Mouse (Mus musculus) ES-E14 (cell line): Measurements from ENCODE around the gene Slc4a3.

Source experiments
- CHD2 ChIP-seq: IDR thresholded peaks from 2 replicates; pipeline ENCODE4 v1.6.1; 2014; ENCODE audit warnings: mild to moderate bottlenecking, low read depth, low read length, inconsistent platforms
- HCFC1 ChIP-seq: IDR thresholded peaks from 2 replicates; pipeline ENCODE4 v1.6.1; 2012; ENCODE audit warnings: low read length, inconsistent platforms, borderline replicate concordance; ENCODE audit not compliant: insufficient read depth
- MAFK ChIP-seq: IDR thresholded peaks from 2 replicates; pipeline ENCODE4 v1.6.1; 2014; ENCODE audit warnings: mild to moderate bottlenecking, low read depth, low read length, inconsistent platforms; ENCODE audit not compliant: insufficient read depth
- ZC3H11A ChIP-seq: IDR thresholded peaks from 2 replicates; pipeline ENCODE4 v1.6.1; 2012; ENCODE audit warnings: low read depth, mild to moderate bottlenecking, inconsistent platforms, low read length, borderline replicate concordance
- ZNF384 ChIP-seq: IDR thresholded peaks from 2 replicates; pipeline ENCODE4 v1.6.1; 2012; ENCODE audit warnings: low read depth, low read length, inconsistent platforms

DNA sequence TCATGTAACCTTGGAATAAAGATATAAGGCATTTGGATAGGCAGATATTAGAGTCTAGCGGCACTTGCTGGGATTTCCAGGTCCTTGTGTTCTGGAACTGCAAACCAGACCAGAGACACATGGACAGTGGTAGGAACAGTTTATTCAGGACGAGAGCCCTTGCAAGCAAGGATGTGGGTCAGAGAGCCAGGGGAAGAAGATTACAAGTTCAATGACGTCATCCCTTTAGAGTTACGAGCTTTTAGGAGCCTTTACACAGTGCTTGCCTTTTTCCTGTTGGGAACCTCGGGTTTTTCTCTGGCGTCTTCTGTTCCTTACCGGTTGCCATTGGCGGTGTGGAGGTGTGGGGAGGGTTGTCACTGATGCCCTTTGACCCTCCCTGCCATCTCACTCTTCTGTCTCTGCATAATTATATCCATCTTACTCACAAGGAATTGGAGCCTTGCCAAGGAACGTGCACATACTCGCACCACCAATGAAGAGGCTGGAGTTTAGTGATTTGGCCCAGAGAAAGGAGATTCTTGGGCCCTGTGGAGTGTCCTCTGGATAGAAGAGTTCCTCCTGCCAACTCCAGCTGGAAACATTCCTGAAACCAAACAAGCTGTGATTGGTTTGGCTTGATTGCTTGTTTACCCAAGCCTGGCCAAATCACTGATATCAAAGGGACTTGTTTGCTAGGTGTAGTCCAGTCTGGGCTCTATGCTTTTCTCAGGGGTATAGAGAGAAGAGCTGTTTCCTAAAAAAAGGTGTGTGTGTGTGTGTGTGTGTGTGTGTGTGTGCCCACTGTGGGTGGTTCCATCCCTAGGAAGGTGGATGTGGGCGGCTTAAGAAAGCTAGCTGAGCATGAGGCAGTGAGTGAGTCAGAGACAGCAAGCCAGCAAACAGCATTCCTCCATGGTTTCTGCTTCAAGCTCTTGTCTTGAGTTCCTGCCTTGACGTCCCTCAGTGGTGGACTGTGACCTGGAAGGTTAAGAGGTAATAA is 42.0 kb downstream of the Slc4a3 start:
- TF ChIP-seq CHD2 (no peak), HCFC1 (no peak), MAFK (no peak), ZNF384 (no peak), ZC3H11A (no peak)
